Mouse (Mus musculus) left cerebral cortex, adult 9 months (tissue): ENCODE measurements at regions not wholly inside any gene's neighbourhood (a gene's known extent, or its start where the extent isn't known, plus 50 kb on each side); places are given as distances from the start of the nearest gene placed in this dataset.

Source experiments
- DNase-seq, 2 experiments: peaks; one replicate each; pipeline ENCODE4 v3.0.0; 2022; ENCODE audit warnings: low spot score in 2 of 2

- no peak for DNase-seq
Observed at GRCm38 (mm10) chr12:92292460-92293340, 443.7 kb upstream of the Sel1l start.

GRCm38 (mm10) chr12:92291490-92291889 lies 442.5 kb upstream of the Sel1l start:
- DNase-seq = no peak

DNA sequence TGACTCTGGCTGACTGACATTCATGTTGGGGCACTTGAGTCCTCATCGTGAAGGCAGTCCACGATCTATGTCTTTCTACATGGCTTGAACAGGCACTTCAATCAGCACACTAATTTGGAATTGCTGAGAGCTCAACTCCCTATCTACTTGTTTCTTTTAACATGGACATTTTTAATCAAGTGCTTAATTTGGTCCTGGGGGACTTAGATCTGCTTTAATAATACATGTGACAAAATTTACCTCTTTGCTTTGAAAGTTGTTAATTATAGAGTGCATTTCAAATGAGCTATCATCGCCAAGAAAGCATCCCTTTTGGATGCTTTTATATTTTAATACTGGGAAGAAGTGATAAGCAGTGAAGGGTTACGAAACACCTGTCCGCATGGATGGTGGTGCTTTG lies 436.6 kb upstream of the Sel1l start:
- no peak for DNase-seq

DNA sequence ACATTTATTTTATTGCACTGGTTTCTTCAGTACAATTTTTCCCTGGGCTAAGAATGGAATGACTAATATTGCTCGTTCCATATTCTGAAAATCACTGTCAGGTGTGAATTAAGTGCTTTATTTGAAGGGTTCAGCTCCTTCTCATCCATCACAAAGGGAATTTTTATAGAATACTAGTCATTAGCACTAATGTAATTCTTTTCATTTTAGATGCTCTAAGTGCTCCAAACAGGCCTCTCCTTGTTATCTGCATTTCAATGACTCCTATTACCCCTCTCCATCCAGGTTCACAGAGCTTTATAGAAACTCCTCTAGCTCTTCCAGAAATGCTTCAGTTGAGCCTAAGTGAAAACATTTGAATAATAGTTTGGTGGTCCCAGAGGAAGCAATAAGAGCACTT lies 431.5 kb upstream of the Sel1l start:
- no peak for DNase-seq

DNA sequence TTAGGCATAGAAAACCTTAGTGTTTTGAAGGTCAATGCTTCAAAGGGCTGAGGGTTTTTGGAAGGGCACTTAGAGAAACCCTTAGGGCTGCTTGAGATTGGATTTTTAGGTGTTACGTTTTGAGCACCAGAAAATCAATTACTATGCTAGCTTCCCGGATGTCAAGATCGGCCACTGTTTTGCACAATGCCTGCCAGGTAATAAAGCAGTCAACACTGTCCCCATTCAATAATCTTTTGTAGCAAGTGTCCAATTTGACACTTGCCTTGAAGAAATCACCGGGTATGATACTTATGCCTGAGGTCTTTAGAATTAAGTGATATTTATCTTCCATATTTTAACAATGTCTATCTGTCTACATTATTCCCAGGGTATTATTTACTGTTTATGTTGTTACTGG lies 403.0 kb upstream of the Sel1l start:
- no peak for DNase-seq

GRCm38 (mm10) chr12:92246790-92247451 lies 398.0 kb upstream of the Sel1l start:
- no peak for DNase-seq

DNA sequence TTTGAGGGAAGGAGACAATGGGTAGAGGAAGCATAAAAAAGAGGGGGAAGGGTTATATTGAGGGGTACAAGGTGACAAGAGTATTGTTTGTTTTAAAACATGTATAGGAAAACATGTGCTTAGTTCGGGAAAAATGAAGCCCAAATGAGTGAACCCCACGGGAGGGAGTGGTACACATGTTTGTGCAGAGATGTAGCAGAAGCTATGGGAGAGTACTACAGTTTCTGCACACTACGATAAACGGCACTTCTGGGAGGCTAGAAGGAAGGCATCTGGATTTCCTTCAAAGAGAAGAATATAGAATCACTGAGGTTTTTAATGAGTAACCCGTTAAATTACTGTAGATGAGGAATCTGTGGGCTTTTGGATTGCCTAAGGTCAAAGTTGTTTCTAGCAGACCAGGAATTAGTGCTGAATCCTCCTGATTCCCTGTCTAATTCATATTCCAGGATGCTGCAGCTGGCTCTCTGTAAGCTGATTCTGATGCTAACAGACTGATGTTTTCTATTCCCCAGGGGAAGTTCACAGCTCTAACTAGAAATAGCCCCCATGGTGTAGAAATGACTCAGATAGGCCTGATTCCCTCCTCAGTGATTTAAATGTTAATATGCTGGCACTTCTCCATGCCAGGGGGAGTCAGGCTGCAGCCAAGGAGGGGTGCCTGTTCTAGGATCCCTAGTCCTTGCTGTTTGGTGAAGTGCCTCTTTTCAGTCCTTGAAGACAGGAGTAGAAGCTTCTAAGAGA lies 391.2 kb upstream of the Sel1l start:
- no peak for DNase-seq

DNA sequence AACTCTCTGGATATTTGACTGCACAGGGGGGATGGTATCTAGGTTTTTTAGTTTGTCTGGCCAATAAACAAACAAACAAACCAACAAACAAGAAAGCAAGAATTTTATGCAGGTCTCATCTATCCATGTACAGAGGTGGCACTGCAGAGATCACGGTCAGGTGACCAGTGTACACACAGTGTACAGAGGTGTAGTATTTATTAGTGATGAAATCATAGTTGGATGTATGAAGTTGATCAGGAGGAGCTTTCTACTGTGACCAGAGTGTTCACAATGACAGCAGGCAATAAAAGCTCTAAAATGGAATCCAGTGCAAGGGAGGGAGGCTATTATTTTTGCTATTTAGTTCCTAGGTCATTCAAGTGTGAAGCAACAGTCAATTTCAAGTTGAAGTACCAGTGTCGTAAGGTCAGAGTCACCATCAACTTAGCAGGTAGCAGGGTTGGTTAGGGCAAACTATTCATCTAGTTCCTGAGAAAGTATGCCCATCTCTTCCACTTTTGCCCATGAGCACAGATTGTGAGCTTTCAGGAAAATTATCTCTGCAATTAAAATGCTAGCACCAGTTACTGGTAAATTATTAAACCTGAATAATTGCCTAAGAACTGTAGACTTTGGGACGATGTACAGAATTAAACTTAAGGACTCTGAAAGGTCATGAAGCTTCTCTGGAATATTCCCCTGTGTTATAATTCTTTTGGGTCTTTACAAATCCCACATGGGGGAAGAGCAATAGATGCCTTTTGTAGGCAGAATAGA lies 384.9 kb upstream of the Sel1l start:
- no peak for DNase-seq

DNA sequence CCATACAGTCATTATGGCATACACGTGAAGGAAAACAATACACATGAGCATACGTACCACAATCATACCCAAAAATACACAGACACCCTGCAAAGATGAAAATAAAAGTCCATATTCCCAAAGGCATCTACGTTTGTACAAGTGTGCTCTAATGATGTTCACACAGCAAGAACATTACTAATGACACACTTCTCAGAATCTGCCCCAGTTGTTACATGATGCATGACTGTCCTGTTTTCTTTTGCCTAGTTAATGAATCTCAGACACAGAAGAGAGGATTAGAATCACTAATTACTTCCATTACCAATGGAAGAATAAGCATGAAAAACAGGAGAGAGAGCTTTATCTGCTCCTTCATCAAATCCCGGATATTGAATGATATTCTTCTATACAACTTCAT lies 379.6 kb upstream of the Sel1l start:
- DNase-seq = no peak

DNA sequence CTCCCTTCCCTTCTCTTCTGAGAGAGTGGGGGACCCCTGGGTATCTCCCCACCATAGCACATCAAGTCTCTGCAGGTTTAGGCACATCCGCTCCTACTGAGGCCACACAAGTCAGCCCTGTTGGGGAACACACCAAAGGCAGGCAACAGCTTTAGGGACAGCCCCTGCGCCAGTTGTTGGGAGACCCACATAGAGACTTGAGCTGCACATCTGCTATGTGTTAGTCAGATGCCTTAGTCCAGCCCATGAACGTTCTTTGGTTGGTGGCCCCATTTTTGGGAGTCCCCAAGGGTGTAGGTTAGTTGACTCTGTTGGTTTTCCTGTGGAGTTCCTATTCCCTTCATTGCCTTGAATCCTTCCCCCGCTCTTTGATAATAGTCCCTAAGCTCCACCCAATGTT lies 354.4 kb upstream of the Sel1l start:
- no peak for DNase-seq

- DNase-seq = no peak
Observed at GRCm38 (mm10) chr12:92200602-92201001, 351.6 kb upstream of the Sel1l start.

GRCm38 (mm10) chr12:92198738-92199477 lies 350.0 kb upstream of the Sel1l start:
- DNase-seq = no peak

DNA sequence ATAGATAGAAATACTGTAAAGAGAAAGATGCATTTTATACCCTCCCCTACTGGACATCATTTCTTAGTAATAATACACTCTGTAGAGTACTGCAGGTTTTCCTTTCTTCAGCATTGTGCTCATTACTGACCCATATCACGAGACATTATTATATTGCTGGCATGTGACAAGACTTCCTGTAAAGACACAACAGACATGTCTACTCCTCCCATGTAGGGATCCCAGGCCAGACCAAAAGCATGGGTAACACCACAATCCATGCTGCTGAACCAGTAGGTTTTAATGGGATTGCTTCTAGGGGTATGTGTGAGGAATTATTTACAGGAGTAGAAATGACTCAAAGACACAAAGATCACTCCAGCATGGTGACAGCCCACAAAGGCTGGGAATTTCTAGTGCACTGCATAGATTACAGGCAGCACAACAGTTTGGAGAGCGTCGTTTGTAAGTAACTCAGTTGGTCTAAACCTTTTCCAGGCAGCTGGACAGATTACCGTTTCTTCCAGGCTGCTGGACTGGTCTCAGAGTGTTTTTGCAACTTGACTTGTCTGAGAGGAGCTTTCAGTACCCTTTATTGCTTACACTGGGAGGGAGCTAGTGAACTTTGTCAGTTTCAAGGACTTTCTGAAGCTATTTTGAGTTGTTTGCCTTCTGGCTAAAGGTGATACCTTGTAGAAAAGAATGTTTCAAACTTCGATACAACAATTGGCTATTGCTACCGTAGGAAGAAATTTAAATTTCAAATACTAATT lies 345.2 kb upstream of the Sel1l start:
- no peak for DNase-seq

GRCm38 (mm10) chr12:92193199-92193933 lies 344.4 kb upstream of the Sel1l start:
- DNase-seq = no peak

- no peak for DNase-seq
Observed at GRCm38 (mm10) chr12:92189022-92189421, 340.1 kb upstream of the Sel1l start.

DNA sequence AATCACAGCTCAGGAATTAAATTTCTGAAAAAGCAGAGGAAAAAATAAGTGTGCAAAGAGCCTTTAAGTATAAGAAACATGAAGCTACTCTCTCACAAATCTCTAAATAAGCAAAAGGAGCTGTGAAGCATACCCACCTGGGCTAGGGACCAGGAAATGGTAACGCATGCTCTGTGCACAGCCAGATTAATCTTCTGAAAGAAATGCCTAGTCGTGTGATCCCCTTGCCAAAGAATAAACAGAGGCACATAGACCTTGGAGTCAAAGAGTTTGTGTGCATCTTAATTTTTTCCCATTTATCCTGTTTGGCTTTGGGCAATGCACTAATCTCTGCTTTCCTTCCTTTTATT lies 338.2 kb upstream of the Sel1l start:
- DNase-seq = no peak

DNA sequence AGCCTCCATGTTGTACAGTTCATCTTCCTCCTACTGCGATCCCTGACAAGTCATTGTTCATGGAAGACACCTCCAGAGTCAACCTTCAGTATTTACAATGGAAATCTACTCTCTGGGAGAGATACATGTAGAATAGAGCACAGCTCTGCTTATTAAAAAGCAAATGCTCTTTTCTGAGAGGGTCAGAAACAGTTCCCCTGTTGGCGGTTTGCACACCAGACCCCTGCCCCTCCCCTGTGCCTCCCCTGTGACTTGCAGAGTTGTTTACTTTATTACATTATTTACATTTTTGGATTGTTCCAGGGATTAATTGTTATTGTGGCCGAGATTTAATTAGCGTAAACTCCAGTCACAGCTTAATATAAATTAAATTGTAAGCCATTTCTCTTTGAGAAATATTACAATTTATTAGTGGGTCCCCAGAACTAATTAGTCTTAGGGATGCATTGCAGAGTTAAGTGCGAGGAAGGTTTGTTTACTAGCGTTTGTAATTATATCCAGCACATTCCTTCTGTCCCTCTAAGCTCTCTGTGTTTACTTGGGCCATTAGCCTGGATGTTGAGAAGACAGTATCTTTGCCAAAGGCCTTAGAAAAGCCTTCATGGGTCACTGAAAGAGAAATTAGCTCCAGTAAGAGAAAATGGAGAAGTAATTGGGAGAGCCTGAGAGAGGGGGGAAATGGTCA lies 337.6 kb upstream of the Sel1l start:
- DNase-seq = no peak

DNA sequence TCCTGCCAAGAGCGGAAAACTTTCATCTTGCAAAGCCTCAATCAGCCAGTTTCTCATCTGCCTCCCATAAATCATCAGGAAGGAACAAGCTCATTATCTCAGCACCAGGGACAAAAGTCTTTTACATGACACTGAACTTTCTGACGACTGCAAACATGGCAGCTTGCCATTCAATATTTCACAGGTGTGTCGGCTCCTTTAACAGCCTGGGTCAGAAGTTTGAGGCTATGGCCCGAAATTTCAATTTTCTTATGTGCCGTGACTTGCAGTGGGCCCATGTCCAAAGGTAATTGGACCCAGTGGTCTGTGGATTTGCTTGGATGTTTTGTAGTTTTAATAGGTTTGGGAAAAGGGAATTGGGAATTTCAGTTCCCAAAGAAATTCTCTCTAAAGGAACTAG lies 330.3 kb upstream of the Sel1l start:
- DNase-seq = no peak

DNA sequence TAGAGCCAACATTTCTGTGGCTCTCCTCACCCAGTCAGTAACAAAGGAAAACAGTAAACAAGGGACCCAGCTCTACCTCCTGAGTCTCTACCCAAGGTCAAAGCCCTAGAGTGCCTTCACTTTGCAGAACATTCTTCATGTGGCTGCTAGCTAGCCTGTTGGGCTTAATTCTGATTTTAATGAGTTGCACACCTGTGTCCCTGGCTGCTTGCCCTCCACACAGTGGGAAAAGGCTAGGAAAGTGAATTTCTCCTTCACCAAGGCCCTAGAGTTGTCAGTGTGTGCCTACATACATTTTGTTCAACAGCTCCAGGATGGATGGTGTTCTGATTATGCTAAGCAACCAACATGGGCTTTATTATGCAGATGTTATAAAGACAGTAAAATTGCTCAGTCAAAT lies 307.8 kb upstream of the Sel1l start:
- no peak for DNase-seq
